ENCODE assay signal across 8 mouse cellular contexts in genomic region chr14:32159150-32159670, GRCm38 (mm10). TPM values are rescaled to one million over a fixed set of nuclear protein-coding genes. Genes with fewer than 3 reads are reported as not detected.
DNase-seq lines count a peak whose midpoint lies in the region; ATAC-seq and TF ChIP-seq lines count a peak whose summit lies in the region.

No protein-coding gene starts in this region.

- no peaks in the 10 kb centered on the region for H3K27me3 ChIP-seq in heart, adult 2 months (ENCODE audit: control insufficient read depth, insufficient read depth, low read length)
- no peaks in the 10 kb centered on the region for H3K27me3 ChIP-seq in midbrain, embryonic 14.5 days (ENCODE audit: control insufficient read depth, insufficient read depth, low read length)

- TF ChIP-seq CTCF in heart, adult 2 months (IDR thresholded peaks at IDR 0.05), result no peak

- ATAC-seq in midbrain, embryonic 14.5 days (ENCODE audit: low FRiP score, low TSS enrichment), result peak; percentile 10; the same call in 1 of the 2 replicates

- H3K79me2 ChIP-seq in heart, adult 2 months (replicated peaks; ENCODE audit: control insufficient read depth, insufficient read depth, low read length), result peaks cover 2% of the 10 kb centered on the region

- peaks cover 4% of the 10 kb centered on the region; the same call in 1 of the 2 replicates for H3K36me3 ChIP-seq in heart, adult 2 months (ENCODE audit: control insufficient read depth, insufficient read depth, low read length)
- no peaks in the 10 kb centered on the region for H3K36me3 ChIP-seq in ES-E14 (ENCODE audit: control insufficient read depth, insufficient read depth, low read length, poor library complexity, severe bottlenecking)
- no peaks in the 10 kb centered on the region for H3K36me3 ChIP-seq in midbrain, embryonic 14.5 days (ENCODE audit: control insufficient read depth, insufficient read depth, low read length)

- peak overlapping the region; percentile 77 for H3K4me2 ChIP-seq in midbrain, embryonic 14.5 days (ENCODE audit: low read length)

- 30% methylated on average over 4 of the region's 4 CpGs for WGBS in heart, adult 2 months
- 37% methylated on average over 4 of the region's 4 CpGs for WGBS in midbrain, embryonic 14.5 days

- peak overlapping the region; percentile 94 for H3K4me3 ChIP-seq in heart, adult 2 months
- H3K4me3 ChIP-seq in ES-E14 (ENCODE audit: insufficient read depth in 1 of 2, low read depth in 1 of 2, low read length in 2 of 2, poor library complexity in 1 of 2, severe bottlenecking in 1 of 2), result peak overlapping the region; percentile 77 to 87
- peak overlapping the region; percentile 75 for H3K4me3 ChIP-seq in midbrain, embryonic 14.5 days (replicated peaks; ENCODE audit: low read depth, low read length)

- peak in 1 of 2 experiments; percentile 20 for DNase-seq in heart, adult 2 months
- no peak for DNase-seq in heart, postnatal 36 days
- peak; percentile 70 for DNase-seq in ES-E14 (ENCODE audit: low read depth, low spot score)
- DNase-seq in fibroblast of lung, adult 2 months (ENCODE audit: low read depth), result peak; percentile 8
- DNase-seq in kidney, postnatal 10 days, result peak; percentile 13
- DNase-seq in midbrain, embryonic 14.5 days, result no peak
- DNase-seq in cerebellum, adult 11-12 months, result no peak
- DNase-seq in left cerebral cortex, postnatal 4 days, result no peak

- intact Hi-C loops in heart, adult 2 months (cut with DNase I), result loop anchor here (2.0 kb wide), 2 partner anchors 42 to 74 kb away; partner anchors contain the start of genes Dph3, Oxnad1, Parg and Timm23
- intact Hi-C loops in heart, postnatal 36 days (cut with DNase I), result loop anchor here (2.0 kb wide), 1 partner anchor 74 kb away; the partner anchor contains the start of genes Dph3 and Oxnad1
- intact Hi-C loops in left cerebral cortex, postnatal 4 days (cut with DNase I), result no loop called here

- in situ Hi-C loops in ES-E14 (cut with MboI; ENCODE audit: low sequenced_read_pairs in 2 of 2, unreplicated experiment in 2 of 2), result no loop called here

- H3K9me3 ChIP-seq in ES-E14 (ENCODE audit: control insufficient read depth, insufficient read depth, low read depth, low read length), result no peaks in the 10 kb centered on the region
- H3K9me3 ChIP-seq in midbrain, embryonic 14.5 days (ENCODE audit: control insufficient read depth, low read length), result no peaks in the 10 kb centered on the region

- H3K4me1 ChIP-seq in heart, adult 2 months (ENCODE audit: control insufficient read depth, insufficient read depth, low read length), result peaks cover 3% of the 10 kb centered on the region
- peaks cover 5 to 8% of the 10 kb centered on the region in 2 experiments; a peak in 2 of 4 replicates for H3K4me1 ChIP-seq in ES-E14 (ENCODE audit: control insufficient read depth in 2 of 2, insufficient read depth in 2 of 2, low read length in 2 of 2, poor library complexity in 1 of 2)
- peaks cover 18% of the 10 kb centered on the region for H3K4me1 ChIP-seq in midbrain, embryonic 14.5 days (ENCODE audit: control insufficient read depth, insufficient read depth, low read length)

- H3K27ac ChIP-seq in heart, adult 2 months, result peak overlapping the region; percentile 99
- H3K27ac ChIP-seq in ES-E14 (ENCODE audit: insufficient read depth, low read depth, low read length, poor library complexity, severe bottlenecking), result peak overlapping the region; percentile 87
- H3K27ac ChIP-seq in midbrain, embryonic 14.5 days (replicated peaks; ENCODE audit: low read depth, low read length), result peak overlapping the region; percentile 85

- peak overlapping the region; percentile 40; the same call in 1 of the 2 replicates for H3K9ac ChIP-seq in heart, adult 2 months (ENCODE audit: low read depth, low read length)
- peak overlapping the region; percentile 77 for H3K9ac ChIP-seq in ES-E14 (ENCODE audit: insufficient read depth, low read depth, low read length, poor library complexity, severe bottlenecking)
- peak overlapping the region; percentile 42; the same call in 1 of the 2 replicates for H3K9ac ChIP-seq in midbrain, embryonic 14.5 days (replicated peaks; ENCODE audit: low read length)

- no peak for TF ChIP-seq POLR2A in heart, adult 2 months (IDR thresholded peaks at IDR 0.05; ENCODE audit: insufficient read depth, low read depth, low read length)

- no peak for TF ChIP-seq EP300 in heart, adult 2 months (IDR thresholded peaks at IDR 0.05; ENCODE audit: insufficient read depth, low read depth, low read length)

TF ChIP-seq in ES-E14, 5 proteins besides CTCF, POLR2A, EP300 and RAD21:
- peak; percentile 95 for TF ChIP-seq ZNF384 (IDR thresholded peaks at IDR 0.05; ENCODE audit: low read depth, low read length)
- no peak for TF ChIP-seq ZC3H11A (IDR thresholded peaks at IDR 0.05; ENCODE audit: borderline replicate concordance, low read depth, low read length)
TF ChIP-seq in ES-E14: peak in this region for 1.

RNA-seq across cellular contexts. Expression of gene Ncoa4, which starts 0.5 kb away (rescaled TPM):
- 100 to 1,000 TPM; 135 to 196 TPM for total RNA-seq in heart, adult 2 months (2021)
- 36.7 and 72.2 TPM in 2 replicates for polyA plus RNA-seq in heart, adult 2 months (2012; rRNA removed)
- total RNA-seq in heart, postnatal 36 days (2021), result 100 to 1,000 TPM; 124 to 126 TPM
- 53.7 and 89.6 TPM in 2 replicates for total RNA-seq in ES-E14 (2012; rRNA removed)
- polyA plus RNA-seq in midbrain, embryonic 14.5 days (2014; fragmentation: Nextera tagmentation; extraction: Ambion mirVana), result 94.6 and 126 TPM in 2 replicates
- 10 to 100 TPM; 99.3 to 99.7 TPM for total RNA-seq in left cerebral cortex, postnatal 4 days (2021)

RNA-seq across cellular contexts. Expression of gene Msmb, which starts 17.4 kb away (rescaled TPM):
- total RNA-seq in heart, adult 2 months (2021), result not detected
- polyA plus RNA-seq in heart, adult 2 months (2012; rRNA removed), result not detected in 2 replicates
- not detected for total RNA-seq in heart, postnatal 36 days (2021)
- not detected in 2 replicates for total RNA-seq in ES-E14 (2012; rRNA removed)
- polyA plus RNA-seq in midbrain, embryonic 14.5 days (2014; fragmentation: Nextera tagmentation; extraction: Ambion mirVana), result not detected in 2 replicates
- total RNA-seq in left cerebral cortex, postnatal 4 days (2021), result not detected

RNA-seq across cellular contexts. Expression of gene Timm23, which starts 42.5 kb away (rescaled TPM):
- 100 to 1,000 TPM; 206 to 234 TPM for total RNA-seq in heart, adult 2 months (2021)
- 264 and 384 TPM in 2 replicates for polyA plus RNA-seq in heart, adult 2 months (2012; rRNA removed)
- 100 to 1,000 TPM; 218 to 234 TPM for total RNA-seq in heart, postnatal 36 days (2021)
- total RNA-seq in ES-E14 (2012; rRNA removed), result 400 and 428 TPM in 2 replicates
- polyA plus RNA-seq in midbrain, embryonic 14.5 days (2014; fragmentation: Nextera tagmentation; extraction: Ambion mirVana), result 214 and 233 TPM in 2 replicates
- 10 to 100 TPM; 58.9 to 81.0 TPM for total RNA-seq in left cerebral cortex, postnatal 4 days (2021)

RNA-seq across cellular contexts. Expression of gene Parg, which starts 42.5 kb away (rescaled TPM):
- total RNA-seq in heart, adult 2 months (2021), result 10 to 100 TPM; 20.0 to 21.2 TPM
- polyA plus RNA-seq in heart, adult 2 months (2012; rRNA removed), result 3.7 and 6.3 TPM in 2 replicates
- 10 to 100 TPM; 17.4 to 19.9 TPM for total RNA-seq in heart, postnatal 36 days (2021)
- 54.2 and 56.9 TPM in 2 replicates for total RNA-seq in ES-E14 (2012; rRNA removed)
- 31.5 and 49.6 TPM in 2 replicates for polyA plus RNA-seq in midbrain, embryonic 14.5 days (2014; fragmentation: Nextera tagmentation; extraction: Ambion mirVana)
- total RNA-seq in left cerebral cortex, postnatal 4 days (2021), result 10 to 100 TPM; 42.8 to 44.2 TPM

Comparison
In these comparisons a context has a peak if more than half of its experiments do, and no peak if none do; other contexts are left out.
1. DNase-seq: peak in ES-E14 (single experiment), fibroblast of lung, adult 2 months (single experiment) and kidney, postnatal 10 days (single experiment); none in heart, postnatal 36 days (0 of 2), midbrain, embryonic 14.5 days (single experiment), cerebellum, adult 11-12 months (single experiment) and left cerebral cortex, postnatal 4 days (single experiment).
2. Peak in every context shown above with its lines, with median percentiles within 50 percentile points of each other: H3K27ac ChIP-seq, H3K4me3 ChIP-seq and H3K9ac ChIP-seq.